Comparison of ENCODE assay signal across 10 mouse cellular contexts in the genomic region with DNA sequence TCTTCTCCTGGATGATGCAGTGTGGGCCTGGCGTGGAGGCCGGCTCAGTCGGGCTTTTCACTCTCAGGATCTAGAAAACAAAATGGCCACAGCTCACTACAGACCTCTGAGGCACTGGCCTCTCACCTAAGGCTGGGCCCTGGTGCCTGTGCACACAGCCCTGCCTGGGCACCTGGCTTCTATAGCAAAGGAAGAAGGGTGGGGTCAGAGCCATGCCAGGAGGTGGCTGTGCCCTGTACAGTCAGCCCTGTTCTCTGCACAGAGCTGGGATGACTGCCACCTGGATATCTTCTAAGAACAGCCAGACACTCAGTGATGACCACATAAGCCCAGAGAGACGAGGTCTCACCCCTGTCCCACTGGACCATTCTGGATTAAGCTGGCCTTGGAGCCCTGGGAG.
DNase-seq lines count a peak whose midpoint lies in the region; ATAC-seq and TF ChIP-seq lines count a peak whose summit lies in the region.
"Had no signal": no experiment of that assay in that cellular context is flagged by ENCODE, and none has a peak within 500 bp of the region (broad histone marks: within the 10 kb centered on the region; RNA-seq: fewer than 3 reads in every experiment).

No protein-coding gene starts in this region.

- no peak for DNase-seq in heart, postnatal 10 days
- no peak for DNase-seq in lung, embryonic 14.5 days
- no peak for DNase-seq in lung, adult 18-20 months
- no peak for DNase-seq in midbrain, postnatal 0 days (ENCODE audit: low spot score)
- no peak for DNase-seq in right cerebral cortex, postnatal 4 days
- DNase-seq: thymus, adult 2 months had no signal

- H3K27me3 ChIP-seq in heart, embryonic 12.5 days (replicated peaks): no peaks in the 10 kb centered on the region
- no peaks in the 10 kb centered on the region for H3K27me3 ChIP-seq in lung, embryonic 14.5 days (ENCODE audit: insufficient read depth, low read length)
- H3K27me3 ChIP-seq in forebrain, embryonic 15.5 days: no peaks in the 10 kb centered on the region
- H3K27me3 ChIP-seq in midbrain, postnatal 0 days (ENCODE audit: insufficient read depth, low read length): no peaks in the 10 kb centered on the region
- H3K27me3 ChIP-seq: liver, embryonic 12.5 days had no signal

- H3K36me3 ChIP-seq in heart, embryonic 12.5 days: no peaks in the 10 kb centered on the region
- H3K36me3 ChIP-seq in lung, embryonic 14.5 days (ENCODE audit: insufficient read depth): no peaks in the 10 kb centered on the region
- peaks cover 22% of the 10 kb centered on the region for H3K36me3 ChIP-seq in forebrain, embryonic 15.5 days
- H3K36me3 ChIP-seq in midbrain, postnatal 0 days (ENCODE audit: insufficient read depth, low read length): peaks cover 35% of the 10 kb centered on the region
- H3K36me3 ChIP-seq: liver, embryonic 12.5 days had no signal

- no peak overlapping the region for H3K9ac ChIP-seq in heart, embryonic 12.5 days
- no peak overlapping the region for H3K9ac ChIP-seq in lung, embryonic 14.5 days
- H3K9ac ChIP-seq in forebrain, embryonic 15.5 days (replicated peaks): no peak overlapping the region
- no peak overlapping the region for H3K9ac ChIP-seq in midbrain, postnatal 0 days (replicated peaks; ENCODE audit: low read length, poor library complexity, severe bottlenecking)
- H3K9ac ChIP-seq: liver, embryonic 12.5 days had no signal

- peaks cover 28% of the 10 kb centered on the region for H3K4me1 ChIP-seq in heart, embryonic 12.5 days (replicated peaks)
- H3K4me1 ChIP-seq in lung, embryonic 14.5 days (ENCODE audit: insufficient read depth): peaks cover 15% of the 10 kb centered on the region
- H3K4me1 ChIP-seq in forebrain, embryonic 15.5 days: peaks cover 17% of the 10 kb centered on the region
- H3K4me1 ChIP-seq in midbrain, postnatal 0 days (ENCODE audit: insufficient read depth, low read length): no peaks in the 10 kb centered on the region
- H3K4me1 ChIP-seq: liver, embryonic 12.5 days had no signal

- WGBS in heart, embryonic 12.5 days: 78% methylated on average over 4 of the region's 4 CpGs
- WGBS in lung, embryonic 14.5 days: 88% methylated on average over 4 of the region's 4 CpGs
- 92% methylated on average over 4 of the region's 4 CpGs for WGBS in forebrain, embryonic 15.5 days
- WGBS in midbrain, postnatal 0 days: 88% methylated on average over 4 of the region's 4 CpGs

- intact Hi-C loops in heart, postnatal 10 days (cut with DNase I): no loop called here

- H3K27ac ChIP-seq in heart, embryonic 12.5 days (ENCODE audit: poor library complexity, severe bottlenecking): peak overlapping the region; percentile 1; the same call in 1 of the 2 replicates
- peak overlapping the region; percentile 60 for H3K27ac ChIP-seq in lung, embryonic 14.5 days (ENCODE audit: low read depth)
- peak overlapping the region; percentile 66 for H3K27ac ChIP-seq in forebrain, embryonic 15.5 days (replicated peaks)
- H3K27ac ChIP-seq in midbrain, postnatal 0 days (ENCODE audit: low read depth, low read length): no peak overlapping the region
- H3K27ac ChIP-seq: liver, embryonic 12.5 days had no signal

- ATAC-seq in heart, embryonic 12.5 days (ENCODE audit: insufficient number of reproducible peaks, low FRiP score): no peak
- peak; percentile 54; the same call in 1 of the 2 replicates for ATAC-seq in lung, embryonic 14.5 days (ENCODE audit: insufficient read depth)
- ATAC-seq in forebrain, embryonic 15.5 days (replicated peaks): peak; percentile 26
- ATAC-seq in midbrain, postnatal 0 days (ENCODE audit: low FRiP score): peak; percentile 21; the same call in 1 of the 2 replicates
- ATAC-seq: inflammation-experienced regulatory T-cells, adult 6 months; liver, embryonic 12.5 days had no signal

- H3K4me2 ChIP-seq in heart, embryonic 12.5 days: no peak overlapping the region
- H3K4me2 ChIP-seq in lung, embryonic 14.5 days: no peak overlapping the region
- no peak overlapping the region for H3K4me2 ChIP-seq in forebrain, embryonic 15.5 days (replicated peaks)
- H3K4me2 ChIP-seq in midbrain, postnatal 0 days (ENCODE audit: low read depth, low read length, poor library complexity, severe bottlenecking): no peak overlapping the region
- H3K4me2 ChIP-seq: liver, embryonic 12.5 days had no signal

- H3K4me3 ChIP-seq in heart, embryonic 12.5 days: no peak overlapping the region
- H3K4me3 ChIP-seq in lung, embryonic 14.5 days (ENCODE audit: low read depth, low read length): no peak overlapping the region
- no peak overlapping the region for H3K4me3 ChIP-seq in forebrain, embryonic 15.5 days
- H3K4me3 ChIP-seq in midbrain, postnatal 0 days (ENCODE audit: low read depth, low read length): no peak overlapping the region
- H3K4me3 ChIP-seq: liver, embryonic 12.5 days had no signal

- TF ChIP-seq CTCF in lung, embryonic 14.5 days (IDR thresholded peaks at IDR 0.05; ENCODE audit: low read depth): no peak
- no peak for TF ChIP-seq CTCF in midbrain, postnatal 0 days (IDR thresholded peaks at IDR 0.05)

- peaks cover 2% of the 10 kb centered on the region; the same call in 1 of the 2 replicates for H3K9me3 ChIP-seq in heart, embryonic 12.5 days (replicated peaks)
- no peaks in the 10 kb centered on the region for H3K9me3 ChIP-seq in lung, embryonic 14.5 days (ENCODE audit: low read depth, low read length)
- no peaks in the 10 kb centered on the region for H3K9me3 ChIP-seq in forebrain, embryonic 15.5 days
- no peaks in the 10 kb centered on the region for H3K9me3 ChIP-seq in midbrain, postnatal 0 days (ENCODE audit: low read length)
- H3K9me3 ChIP-seq: liver, embryonic 12.5 days had no signal
